Mouse (Mus musculus) limb, embryonic 14.5 days (tissue): ENCODE results near the gene Olfr584. TPM values are rescaled to one million over a fixed set of nuclear protein-coding genes. Genes with fewer than 3 reads are reported as not detected.

ENCODE experiments used
- ATAC-seq: fragments of 200-750 bp; cut with Nextera tagmentation; 2 replicates; pipeline ENCODE4 v1.8.0; 2017; ENCODE audit warnings: low read depth, moderate number of reproducible peaks, moderate TSS enrichment; ENCODE audit not compliant: low FRiP score
- DNase-seq: peaks from one replicate; pipeline ENCODE4 v3.0.0-alpha.2; 2015; ENCODE audit warnings: low spot score
- H3K27ac ChIP-seq: fragments of 300-500 bp; sonication (generic); replicated peaks from 2 replicates; pipeline ENCODE4 v1.5.1; 2014; ENCODE audit warnings: low read depth, mild to moderate bottlenecking, low read length, moderate library complexity, mixed read lengths
- H3K27me3 ChIP-seq: fragments of 300-500 bp; sonication (generic); 2 replicates; pipeline ENCODE4 v1.6.1; 2014; ENCODE audit warnings: low read length, mixed read lengths; ENCODE audit not compliant: control insufficient read depth, insufficient read depth
- H3K36me3 ChIP-seq: fragments of 300-500 bp; sonication (generic); 2 replicates; pipeline ENCODE4 v1.6.1; 2014; ENCODE audit warnings: mild to moderate bottlenecking, low read length, moderate library complexity, mixed read lengths; ENCODE audit not compliant: control insufficient read depth, insufficient read depth
- H3K4me1 ChIP-seq: fragments of 300-500 bp; sonication (generic); 2 replicates; pipeline ENCODE4 v1.6.1; 2014; ENCODE audit warnings: antibody characterized with exemption, low read length, mixed read lengths; ENCODE audit not compliant: control insufficient read depth, insufficient read depth
- H3K4me2 ChIP-seq: fragments of 300-500 bp; sonication (generic); replicated peaks from 2 replicates; pipeline ENCODE4 v1.6.1; 2014; ENCODE audit warnings: low read depth, mild to moderate bottlenecking, low read length, moderate library complexity; ENCODE audit not compliant: severe bottlenecking
- H3K4me3 ChIP-seq: fragments of 300-500 bp; sonication (generic); replicated peaks from 2 replicates; pipeline ENCODE4 v1.5.1; 2014; ENCODE audit warnings: low read length
- H3K9ac ChIP-seq: fragments of 300-500 bp; sonication (generic); 2 replicates; pipeline ENCODE4 v1.6.1; 2014; ENCODE audit warnings: mild to moderate bottlenecking, low read depth, low read length, moderate library complexity; ENCODE audit not compliant: severe bottlenecking
- H3K9me3 ChIP-seq: fragments of 300-500 bp; sonication (generic); 2 replicates; pipeline ENCODE4 v1.6.1; 2016; ENCODE audit warnings: low read length; ENCODE audit not compliant: control insufficient read depth
- POLR2A ChIP-seq: fragments of 200-500 bp; IDR thresholded peaks from 2 replicates; pipeline ENCODE4 v1.8.0; 2012; ENCODE audit warnings: inconsistent platforms, mild to moderate bottlenecking, moderate library complexity, borderline replicate concordance; ENCODE audit not compliant: insufficient read depth, insufficient read length; ENCODE audit errors: extremely low read depth
- WGBS: fragments of 180-500 bp; shearing (Covaris S2); extraction: QIAGEN DNeasy Blood & Tissue Kit; methylation state at CpG from one replicate; pipeline ENCODE4 v1.1.7; 2014; 5-methylcytosine and 5-hydroxymethylcytosine counted together
- polyA plus RNA-seq, 2 experiments: library from polyadenylated mRNA; depleted of rRNA in 1 of 2; stranded (reverse) in 1 of 2; unstranded in 1 of 2; fragments of >200 nt; fragmentation: Nextera tagmentation in 1 of 2; extraction: Ambion mirVana in 1 of 2; gene quantifications; 2 replicates each; pipeline versions ENCODE4 v1.2.1 to v1.2.3; 2012 to 2014

Gene Olfr584
- polyA plus RNA-seq (2012; rRNA removed) (not detected in 2 replicates), polyA plus RNA-seq (2014; fragmentation: Nextera tagmentation; extraction: Ambion mirVana) (not detected in 2 replicates)

GRCm38 (mm10) chr7:103081585-103081984, at the start of gene Olfr584:
Gene Olfr584 (plus strand): TSS chr7:103081885.
- H3K27ac ChIP-seq: no peak within 1 kb of the TSS
- 63% methylated on average over 1 of the region's 1 CpGs for WGBS
- H3K4me2 ChIP-seq: no peak within 1 kb of the TSS
- DNase-seq (no peak), ATAC-seq (no peak)
- no peaks in the 10 kb centered on the region for H3K27me3 ChIP-seq
- H3K4me1 ChIP-seq: no peaks in the 10 kb centered on the region
- H3K9ac ChIP-seq: no peak within 1 kb of the TSS
- H3K4me3 ChIP-seq: no peak within 1 kb of the TSS
- TF ChIP-seq POLR2A: no peak
- H3K36me3 ChIP-seq: no peaks in the 10 kb centered on the region
- H3K9me3 ChIP-seq: peaks cover 9% of the 10 kb centered on the region; the same call in 1 of the 2 replicates

- Histone ChIP-seq H3K27ac (no peak within 1 kb of the TSS), H3K36me3 (no peaks in the 10 kb centered on the region), H3K4me3 (no peak within 1 kb of the TSS), H3K9ac (no peak within 1 kb of the TSS), H3K4me2 (no peak within 1 kb of the TSS), H3K9me3 (no peaks in the 10 kb centered on the region), H3K27me3 (no peaks in the 10 kb centered on the region), H3K4me1 (no peaks in the 10 kb centered on the region)
- DNase-seq: no peak
- TF ChIP-seq POLR2A: no peak
- no peak for ATAC-seq
Measured at GRCm38 (mm10) chr7:103037724-103038123, 44.0 kb upstream of the Olfr584 start, which contains the start of gene Olfr582. Gene Olfr582 (plus strand): TSS chr7:103038024.

- TF ChIP-seq POLR2A: no peak
- Histone ChIP-seq H3K4me2 (no peak within 1 kb of the TSS), H3K36me3 (no peaks in the 10 kb centered on the region), H3K4me3 (no peak within 1 kb of the TSS), H3K9ac (no peak within 1 kb of the TSS), H3K27me3 (no peaks in the 10 kb centered on the region), H3K27ac (no peak within 1 kb of the TSS), H3K4me1 (no peaks in the 10 kb centered on the region), H3K9me3 (no peaks in the 10 kb centered on the region)
- DNase-seq (no peak), ATAC-seq (no peak)
- 66% methylated on average over 1 of the region's 1 CpGs for WGBS
Measured at GRCm38 (mm10) chr7:103051000-103051399, 30.7 kb upstream of the Olfr584 start, which contains the start of gene Olfr583. Gene Olfr583 (plus strand): TSS chr7:103051300.

GRCm38 (mm10) chr7:103097420-103097819, 15.7 kb downstream of the Olfr584 start, which contains the start of gene Olfr585:
Gene Olfr585 (plus strand): TSS chr7:103097720.
- 83% methylated on average over 1 of the region's 1 CpGs for WGBS
- DNase-seq (no peak), ATAC-seq (no peak)
- no peak for TF ChIP-seq POLR2A
- no peak within 1 kb of the TSS for H3K9ac ChIP-seq
- no peaks in the 10 kb centered on the region for H3K9me3 ChIP-seq
- H3K4me1 ChIP-seq: no peaks in the 10 kb centered on the region
- H3K4me3 ChIP-seq: no peak within 1 kb of the TSS
- H3K4me2 ChIP-seq: no peak within 1 kb of the TSS
- no peaks in the 10 kb centered on the region for H3K27me3 ChIP-seq
- no peaks in the 10 kb centered on the region for H3K36me3 ChIP-seq
- H3K27ac ChIP-seq: no peak within 1 kb of the TSS

- no peak for DNase-seq
- Histone ChIP-seq H3K4me1 (no peaks in the 10 kb centered on the region), H3K36me3 (no peaks in the 10 kb centered on the region), H3K9ac (no peak overlapping the region), H3K9me3 (no peaks in the 10 kb centered on the region), H3K4me3 (no peak overlapping the region), H3K27ac (no peak overlapping the region), H3K4me2 (no peak overlapping the region), H3K27me3 (no peaks in the 10 kb centered on the region)
- no peak for TF ChIP-seq POLR2A
- 51% methylated on average over 3 of the region's 3 CpGs for WGBS
- ATAC-seq: no peak
Measured at GRCm38 (mm10) chr7:103119406-103119805, 37.7 kb downstream of the Olfr584 start.
